Mouse (Mus musculus) c-Kit-positive CD71-positive TER-119-positive erythroid progenitor cells, embryonic 14.5 days (primary cell): Measurements from ENCODE around the gene Lipc.

Experiments used
- DNase-seq: peaks from one replicate; pipeline ENCODE4 v3.0.0-alpha.2; 2013; ENCODE audit warnings: low spot score

The Lipc gene

GRCm38 (mm10) chr9:70914659-70915355, 37.2 kb downstream of the Lipc start:
- DNase-seq: peak; percentile 81

- DNase-seq: no peak
Measured at GRCm38 (mm10) chr9:70911163-70911562, 40.9 kb downstream of the Lipc start.

GRCm38 (mm10) chr9:70910351-70910750, 41.7 kb downstream of the Lipc start:
- no peak for DNase-seq

GRCm38 (mm10) chr9:70902821-70903730, 49.0 kb downstream of the Lipc start:
- no peak for DNase-seq

- no peak for DNase-seq
Measured at GRCm38 (mm10) chr9:70894201-70894600, 57.8 kb downstream of the Lipc start.

GRCm38 (mm10) chr9:70893526-70893925, 58.5 kb downstream of the Lipc start:
- DNase-seq: no peak

GRCm38 (mm10) chr9:70892627-70893026, 59.4 kb downstream of the Lipc start:
- no peak for DNase-seq

GRCm38 (mm10) chr9:70891431-70892133, 60.4 kb downstream of the Lipc start:
- DNase-seq: no peak

GRCm38 (mm10) chr9:70890736-70891135, 61.3 kb downstream of the Lipc start:
- DNase-seq: no peak

GRCm38 (mm10) chr9:70888969-70889368, 63.1 kb downstream of the Lipc start:
- DNase-seq: no peak

- DNase-seq: no peak
Measured at GRCm38 (mm10) chr9:70888556-70888955, 63.5 kb downstream of the Lipc start.

- peak; percentile 28 for DNase-seq
Measured at GRCm38 (mm10) chr9:70881982-70882381, 70.0 kb downstream of the Lipc start.

- DNase-seq: no peak
Measured at GRCm38 (mm10) chr9:70878823-70879222, 73.2 kb downstream of the Lipc start.

GRCm38 (mm10) chr9:70878157-70878556, 73.9 kb downstream of the Lipc start:
- DNase-seq: no peak

GRCm38 (mm10) chr9:70875490-70875889, 76.5 kb downstream of the Lipc start:
- no peak for DNase-seq

- no peak for DNase-seq
Measured at GRCm38 (mm10) chr9:70875059-70875458, 77.0 kb downstream of the Lipc start.

GRCm38 (mm10) chr9:70872675-70873074, 79.4 kb downstream of the Lipc start:
- peak; percentile 27 for DNase-seq

- DNase-seq: no peak
Measured at GRCm38 (mm10) chr9:70870326-70870725, 81.7 kb downstream of the Lipc start.

- DNase-seq: no peak
Measured at GRCm38 (mm10) chr9:70869169-70869873, 82.7 kb downstream of the Lipc start.

- DNase-seq: no peak
Measured at GRCm38 (mm10) chr9:70867381-70867780, 84.6 kb downstream of the Lipc start.

- DNase-seq: peak; percentile 42
Measured at GRCm38 (mm10) chr9:70864039-70864438, 88.0 kb downstream of the Lipc start.

- peak; percentile 29 for DNase-seq
Measured at GRCm38 (mm10) chr9:70863299-70863698, 88.7 kb downstream of the Lipc start.
